Mouse (Mus musculus) heart, adult 2 months (tissue): ENCODE measurements around the gene Prss44. TPM values are rescaled to one million over a fixed set of nuclear protein-coding genes. Genes with fewer than 3 reads are reported as not detected.
"Not testable (repeated sequence)": the region's sequence is repeated elsewhere in the genome, so short reads cannot be mapped to it uniquely, and the experiment has no call there.

Experiments used
- DNase-seq, 2 experiments: peaks; one replicate each; pipeline ENCODE4 v3.0.0; 2021
- H3K27ac ChIP-seq: fragments of 200-600 bp; 2 replicates; pipeline ENCODE4 v1.8.1; 2022
- H3K27me3 ChIP-seq: fragments of 200-500 bp; 2 replicates; pipeline ENCODE4 v1.6.1; 2012; ENCODE audit warnings: mild to moderate bottlenecking, low read length, inconsistent platforms, mixed read lengths; ENCODE audit not compliant: control insufficient read depth, insufficient read depth
- H3K36me3 ChIP-seq: fragments of 200-500 bp; 2 replicates; pipeline ENCODE4 v1.6.1; 2012; ENCODE audit warnings: low read length, inconsistent platforms; ENCODE audit not compliant: control insufficient read depth, insufficient read depth
- H3K4me1 ChIP-seq: fragments of 200-500 bp; 2 replicates; pipeline ENCODE4 v1.6.1; 2011; ENCODE audit warnings: low read length; ENCODE audit not compliant: control insufficient read depth, insufficient read depth
- H3K4me3 ChIP-seq: fragments of 200-600 bp; 2 replicates; pipeline ENCODE4 v1.8.1; 2022
- H3K79me2 ChIP-seq: fragments of 200-500 bp; replicated peaks from 2 replicates; pipeline ENCODE4 v1.6.1; 2012; ENCODE audit warnings: mild to moderate bottlenecking, inconsistent platforms, low read length, moderate library complexity, mixed read lengths; ENCODE audit not compliant: control insufficient read depth, insufficient read depth
- H3K9ac ChIP-seq: fragments of 200-500 bp; 2 replicates; pipeline ENCODE4 v1.6.1; 2012; ENCODE audit warnings: low read depth, mild to moderate bottlenecking, control low read depth, inconsistent platforms, low read length, mixed read lengths
- CTCF ChIP-seq: fragments of 200-600 bp; IDR thresholded peaks from 2 replicates; pipeline ENCODE4 v1.8.1; 2022; ENCODE audit warnings: antibody characterized with exemption, mild to moderate bottlenecking, moderate library complexity
- EP300 ChIP-seq: fragments of 200-500 bp; IDR thresholded peaks from 2 replicates; pipeline ENCODE4 v1.6.1; 2011; ENCODE audit warnings: low read depth, low read length, control low read depth; ENCODE audit not compliant: insufficient read depth
- POLR2A ChIP-seq: fragments of 200-500 bp; IDR thresholded peaks from 2 replicates; pipeline ENCODE4 v1.6.1; 2011; ENCODE audit warnings: mild to moderate bottlenecking, low read depth, low read length, control low read depth; ENCODE audit not compliant: insufficient read depth
- WGBS: fragments of 180-500 bp; shearing (Covaris S2); methylation state at CpG from one replicate; pipeline ENCODE4 v1.1.7; 2018; 5-methylcytosine and 5-hydroxymethylcytosine counted together
- intact Hi-C: fragments of 180-260 bp; cut with DNase I; formaldehyde crosslinking; loops from one replicate; pipeline ENCODE4 v1.15.1; 2025
- polyA plus RNA-seq: library from polyadenylated mRNA; depleted of rRNA; stranded (reverse); fragments of >200 nt; gene quantifications from 2 replicates; pipeline ENCODE4 v1.2.3, GENCODE M21; 2012
- total RNA-seq, 2 experiments: library from RNA; stranded (reverse); gene quantifications; 2 replicates each; pipeline ENCODE4 v1.2.3; 2021

The Prss44 gene
- total and polyA plus RNA-seq, 3 experiments: 0.06 TPM; not detected in 2

GRCm38 (mm10) chr9:110797013-110797412 lies 16.8 kb upstream of the Prss44 start:
- no peak overlapping the region for H3K9ac ChIP-seq
- no peak overlapping the region for H3K27ac ChIP-seq
- no peaks in the 10 kb centered on the region for H3K36me3 ChIP-seq
- DNase-seq: no peak
- H3K27me3 ChIP-seq: no peaks in the 10 kb centered on the region
- H3K79me2 ChIP-seq: no peaks in the 10 kb centered on the region
- intact Hi-C loops: no loop called here
- no peak overlapping the region for H3K4me3 ChIP-seq
- TF ChIP-seq EP300 (no peak), POLR2A (no peak), CTCF (no peak)
- 78% methylated on average over 10 of the region's 10 CpGs for WGBS
- H3K4me1 ChIP-seq: no peaks in the 10 kb centered on the region

- no peak within 1 kb of the TSS for H3K9ac ChIP-seq
- intact Hi-C loops: no loop called here
- H3K4me1 ChIP-seq: no peaks in the 10 kb centered on the region
- no peak for TF ChIP-seq CTCF
- no peak for TF ChIP-seq EP300
- no peak for TF ChIP-seq POLR2A
- H3K27me3 ChIP-seq: no peaks in the 10 kb centered on the region
- no peaks in the 10 kb centered on the region for H3K79me2 ChIP-seq
- H3K36me3 ChIP-seq: no peaks in the 10 kb centered on the region
- H3K27ac ChIP-seq: no peak within 1 kb of the TSS
- no peak within 1 kb of the TSS for H3K4me3 ChIP-seq
- no peak for DNase-seq
- WGBS: 89% methylated on average over 14 of the region's 14 CpGs
These were observed 15.9 kb upstream of the Prss44 start, which contains the start of gene Prss42 for GRCm38 (mm10) chr9:110797866-110798265. Gene Prss42, plus strand, starts transcription at chr9:110798166.

- Histone ChIP-seq H3K27me3 (no peaks in the 10 kb centered on the region), H3K79me2 (no peaks in the 10 kb centered on the region), H3K4me1 (no peaks in the 10 kb centered on the region), H3K9ac (no peak overlapping the region), H3K4me3 (no peak overlapping the region), H3K36me3 (no peaks in the 10 kb centered on the region), H3K27ac (no peak overlapping the region)
- 89% methylated on average over 8 of the region's 8 CpGs for WGBS
- TF ChIP-seq EP300 (no peak), POLR2A (no peak), CTCF (no peak)
- intact Hi-C loops: no loop called here
- DNase-seq: no peak
These were observed 12.8 kb upstream of the Prss44 start for GRCm38 (mm10) chr9:110800834-110801479.

GRCm38 (mm10) chr9:110803294-110803693 lies 10.5 kb upstream of the Prss44 start:
- H3K4me3 ChIP-seq: no peak overlapping the region
- no peaks in the 10 kb centered on the region for H3K79me2 ChIP-seq
- no peak for DNase-seq
- H3K27me3 ChIP-seq: no peaks in the 10 kb centered on the region
- no peaks in the 10 kb centered on the region for H3K36me3 ChIP-seq
- no peak overlapping the region for H3K27ac ChIP-seq
- H3K9ac ChIP-seq: no peak overlapping the region
- intact Hi-C loops: no loop called here
- 68% methylated on average over 4 of the region's 4 CpGs for WGBS
- no peaks in the 10 kb centered on the region for H3K4me1 ChIP-seq
- TF ChIP-seq EP300 (no peak), CTCF (no peak), POLR2A (no peak)

- TF ChIP-seq EP300 (no peak), CTCF (no peak), POLR2A (no peak)
- intact Hi-C loops: no loop called here
- Histone ChIP-seq H3K4me3 (no peak overlapping the region), H3K27ac (no peak overlapping the region), H3K36me3 (no peaks in the 10 kb centered on the region), H3K9ac (no peak overlapping the region), H3K4me1 (no peaks in the 10 kb centered on the region), H3K27me3 (no peaks in the 10 kb centered on the region), H3K79me2 (no peaks in the 10 kb centered on the region)
- 79% methylated on average over 4 of the region's 4 CpGs for WGBS
- DNase-seq: no peak
These were observed 3.7 kb upstream of the Prss44 start for GRCm38 (mm10) chr9:110810051-110810450.

- H3K4me3 ChIP-seq, H3K27ac ChIP-seq, intact Hi-C loops, H3K4me1 ChIP-seq, DNase-seq, H3K27me3 ChIP-seq, H3K79me2 ChIP-seq, H3K9ac ChIP-seq, H3K36me3 ChIP-seq: not testable (repeated sequence)
These were observed 6.8 kb downstream of the Prss44 start for GRCm38 (mm10) chr9:110820546-110820945.
